Mouse (Mus musculus) cerebellum, adult 18-20 months (tissue): ENCODE data around the gene Tomm70a.

Experiments
- DNase-seq, 2 experiments: peaks; one replicate each; pipeline ENCODE4 v3.0.0; 2021

Gene Tomm70a

GRCm38 (mm10) chr16:57196590-57196989 is 75.1 kb downstream of the Tomm70a start:
- DNase-seq = no peak

DNA sequence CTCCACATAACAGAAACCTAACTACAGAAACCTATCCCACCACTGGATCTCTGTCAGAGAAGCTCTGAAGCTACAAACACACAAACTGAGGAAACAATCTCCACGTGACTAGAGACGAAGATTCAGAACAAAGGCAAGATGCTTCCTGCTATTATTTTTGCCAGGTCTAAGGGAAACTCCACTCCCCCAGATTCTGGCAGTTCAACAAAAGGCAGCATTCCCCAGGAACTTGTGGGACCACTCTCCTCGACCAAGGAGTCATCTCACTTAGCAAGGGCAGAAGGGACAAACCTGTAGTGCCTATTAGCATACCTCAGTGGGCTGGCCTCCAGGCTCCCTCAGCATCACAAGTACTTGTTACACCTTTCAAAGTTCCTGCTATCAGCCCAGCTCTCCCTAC is 75.8 kb downstream of the Tomm70a start:
- no peak for DNase-seq
